Mouse (Mus musculus) heart, embryonic 13.5 days (tissue): ENCODE measurements around the gene Uncx. TPM values are rescaled to one million over a fixed set of nuclear protein-coding genes. Genes with fewer than 3 reads are reported as not detected.
"Not testable (repeated sequence)": the region's sequence is repeated elsewhere in the genome, so short reads cannot be mapped to it uniquely, and the experiment has no call there.

Experiments
- ATAC-seq: fragments of 200-750 bp; cut with Nextera tagmentation; 2 replicates; pipeline ENCODE4 v1.8.0; 2017; ENCODE audit warnings: moderate TSS enrichment; ENCODE audit not compliant: insufficient number of reproducible peaks, low FRiP score, low TSS enrichment; ENCODE audit errors: extremely low read depth
- H3K27ac ChIP-seq: fragments of 300-500 bp; sonication (generic); replicated peaks from 2 replicates; pipeline ENCODE4 v1.5.1; 2015; ENCODE audit warnings: moderate library complexity, mild to moderate bottlenecking, inconsistent platforms
- H3K27me3 ChIP-seq: fragments of 300-500 bp; sonication (generic); replicated peaks from 2 replicates; pipeline ENCODE4 v1.6.1; 2015; ENCODE audit warnings: mild to moderate bottlenecking, inconsistent platforms
- H3K36me3 ChIP-seq: fragments of 300-500 bp; sonication (generic); 2 replicates; pipeline ENCODE4 v1.6.1; 2015; ENCODE audit warnings: mild to moderate bottlenecking, inconsistent platforms
- H3K4me1 ChIP-seq: fragments of 300-500 bp; sonication (generic); 2 replicates; pipeline ENCODE4 v1.6.1; 2015; ENCODE audit warnings: inconsistent platforms
- H3K4me2 ChIP-seq: fragments of 300-500 bp; sonication (generic); 2 replicates; pipeline ENCODE4 v1.6.1; 2015; ENCODE audit warnings: inconsistent platforms, mild to moderate bottlenecking, moderate library complexity
- H3K4me3 ChIP-seq: fragments of 300-500 bp; sonication (generic); 2 replicates; pipeline ENCODE4 v1.5.1; 2015; ENCODE audit warnings: moderate library complexity, mild to moderate bottlenecking, inconsistent platforms
- H3K9ac ChIP-seq: fragments of 300-500 bp; sonication (generic); 2 replicates; pipeline ENCODE4 v1.6.1; 2015; ENCODE audit warnings: inconsistent platforms, mild to moderate bottlenecking, moderate library complexity
- H3K9me3 ChIP-seq: fragments of 300-500 bp; sonication (generic); 2 replicates; pipeline ENCODE4 v1.6.1; 2016; ENCODE audit warnings: inconsistent platforms
- WGBS: fragments of 180-500 bp; shearing (Covaris S2); methylation state at CpG from one replicate; pipeline ENCODE4 v1.1.7; 2015; ENCODE audit warnings: mixed read lengths; 5-methylcytosine and 5-hydroxymethylcytosine counted together
- polyA plus RNA-seq: library from polyadenylated mRNA; unstranded; fragments of >200 nt; fragmentation: Nextera tagmentation; extraction: Ambion mirVana; gene quantifications from 2 replicates; pipeline ENCODE4 v1.2.1, GENCODE M21; 2015

The Uncx gene
- polyA plus RNA-seq, 1 experiment from 2014 or later: not detected

GRCm38 (mm10) chr5:139566640-139567399 is 23.5 kb downstream of the Uncx start:
- Histone ChIP-seq H3K4me3 (no peak overlapping the region), H3K4me1 (no peaks in the 10 kb centered on the region), H3K36me3 (no peaks in the 10 kb centered on the region), H3K9me3 (no peaks in the 10 kb centered on the region), H3K27me3 (peaks cover 84% of the 10 kb centered on the region), H3K4me2 (no peak overlapping the region), H3K9ac (no peak overlapping the region), H3K27ac (no peak overlapping the region)
- ATAC-seq: no peak
- WGBS: 47% methylated on average over 6 of the region's 6 CpGs

DNA sequence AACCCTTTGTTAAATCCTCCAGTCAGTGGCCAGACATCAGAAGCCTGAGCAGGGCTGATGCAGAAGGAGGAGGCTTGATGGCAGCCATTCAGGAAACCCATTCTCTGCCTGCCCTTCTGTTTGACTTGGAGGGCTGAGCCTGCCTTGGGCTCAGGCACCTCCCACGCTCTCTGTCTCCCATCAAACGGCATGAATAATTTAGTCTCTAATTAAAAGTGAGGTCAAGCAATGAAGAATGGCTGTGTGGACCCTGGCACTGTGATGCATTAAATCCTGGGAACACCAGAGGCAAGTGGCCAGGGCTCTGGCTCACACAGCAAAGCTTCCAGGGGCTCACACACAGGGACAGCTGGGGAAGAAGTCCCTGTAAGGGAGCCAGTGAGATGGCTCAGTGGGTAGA is 24.8 kb downstream of the Uncx start:
- Histone ChIP-seq H3K9ac (no peak overlapping the region), H3K9me3 (no peaks in the 10 kb centered on the region), H3K27ac (no peak overlapping the region), H3K4me2 (no peak overlapping the region), H3K4me3 (no peak overlapping the region), H3K4me1 (no peaks in the 10 kb centered on the region), H3K36me3 (no peaks in the 10 kb centered on the region), H3K27me3 (peaks cover 81% of the 10 kb centered on the region)
- ATAC-seq: no peak
- WGBS: 46% methylated on average over 2 of the region's 2 CpGs

DNA sequence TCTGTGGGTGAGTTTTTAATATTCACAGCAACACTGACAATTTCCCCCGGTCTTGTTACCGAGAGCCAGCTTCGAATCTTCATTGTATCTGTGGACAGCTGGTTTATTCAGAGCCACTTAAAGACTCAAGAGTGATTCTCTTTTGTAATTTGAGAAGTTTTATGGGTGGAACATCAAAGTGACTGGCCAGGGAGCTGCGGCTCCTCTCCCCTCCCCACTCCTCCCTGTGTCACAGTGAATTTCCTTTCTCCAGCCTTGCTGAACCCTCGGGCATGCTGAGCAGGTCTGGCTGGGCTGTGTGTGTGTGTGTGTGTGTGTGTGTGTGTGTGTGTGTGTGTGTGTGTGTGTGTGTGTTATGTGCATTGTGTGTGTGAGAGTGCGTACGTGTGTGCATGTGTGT is 29.2 kb downstream of the Uncx start:
- H3K4me1 ChIP-seq: no peaks in the 10 kb centered on the region
- WGBS: 35% methylated on average over 7 of the region's 7 CpGs
- no peak overlapping the region for H3K27ac ChIP-seq
- H3K4me3 ChIP-seq: no peak overlapping the region
- peaks cover 11% of the 10 kb centered on the region for H3K9me3 ChIP-seq
- H3K4me2 ChIP-seq: no peak overlapping the region
- no peaks in the 10 kb centered on the region for H3K36me3 ChIP-seq
- peaks cover 60% of the 10 kb centered on the region for H3K27me3 ChIP-seq
- no peak for ATAC-seq
- no peak overlapping the region for H3K9ac ChIP-seq

DNA sequence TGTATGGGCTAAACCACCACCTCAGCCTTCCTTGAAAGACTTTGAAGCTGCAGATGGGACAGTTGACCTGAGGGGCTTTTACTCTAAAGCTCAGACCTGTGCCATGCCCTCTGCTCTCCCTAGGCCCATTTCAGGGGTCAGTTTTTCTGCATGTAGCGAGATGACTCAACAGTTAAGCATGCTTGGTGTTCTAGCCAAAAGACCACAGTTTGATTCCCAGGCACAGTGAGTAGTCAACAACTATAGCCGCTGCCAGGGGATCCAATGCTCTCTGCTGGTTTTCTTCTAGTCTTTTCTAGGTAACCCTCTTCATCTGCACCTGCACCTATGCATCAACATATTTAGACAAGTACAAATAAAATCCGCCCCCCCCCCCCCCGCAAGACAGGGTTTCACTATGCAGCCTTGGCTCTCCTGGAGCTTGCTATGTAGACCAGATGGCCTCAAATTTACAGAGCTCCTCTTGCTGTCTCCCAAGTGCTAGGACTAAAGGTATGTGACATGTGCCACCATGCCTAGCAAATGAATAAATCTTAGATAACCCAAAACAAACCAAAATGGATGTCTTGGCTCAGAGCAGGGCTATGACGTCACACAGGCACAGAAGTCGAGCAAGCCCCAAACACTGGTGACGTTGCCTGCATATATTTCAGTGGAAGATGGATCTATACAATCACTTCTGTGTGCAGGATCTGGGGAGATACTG is 30.5 kb downstream of the Uncx start:
- no peak for ATAC-seq
- Histone ChIP-seq H3K27ac (no peak overlapping the region), H3K9ac (no peak overlapping the region), H3K4me2 (no peak overlapping the region), H3K36me3 (no peaks in the 10 kb centered on the region), H3K9me3 (peaks cover 11% of the 10 kb centered on the region), H3K4me3 (no peak overlapping the region), H3K27me3 (peaks cover 59% of the 10 kb centered on the region), H3K4me1 (no peaks in the 10 kb centered on the region)
- WGBS: 76% methylated on average over 7 of the region's 7 CpGs

DNA sequence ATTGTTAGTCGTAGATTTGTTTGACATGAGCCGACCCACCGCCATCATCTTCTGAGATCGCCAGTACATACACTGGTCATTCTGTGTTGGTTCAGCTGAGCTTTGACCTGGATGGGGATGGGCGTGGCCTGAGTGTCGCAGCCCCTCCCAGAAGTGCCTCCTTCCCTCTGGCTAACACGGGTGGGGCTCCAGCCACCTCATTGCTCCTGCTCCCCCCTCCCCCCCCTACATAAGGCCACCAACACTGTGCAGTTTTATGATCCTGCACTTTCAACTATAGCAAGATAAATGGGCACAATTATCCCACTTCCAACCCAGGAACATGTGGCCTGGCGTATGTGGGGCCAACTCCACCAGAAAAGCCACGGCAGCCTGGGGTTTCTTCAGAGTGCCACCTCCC is 31.8 kb downstream of the Uncx start:
- no peak overlapping the region for H3K4me2 ChIP-seq
- no peaks in the 10 kb centered on the region for H3K36me3 ChIP-seq
- peaks cover 61% of the 10 kb centered on the region for H3K27me3 ChIP-seq
- H3K4me3 ChIP-seq: no peak overlapping the region
- no peak for ATAC-seq
- H3K4me1 ChIP-seq: no peaks in the 10 kb centered on the region
- WGBS: 64% methylated on average over 9 of the region's 9 CpGs
- H3K27ac ChIP-seq: no peak overlapping the region
- peaks cover 14% of the 10 kb centered on the region for H3K9me3 ChIP-seq
- H3K9ac ChIP-seq: no peak overlapping the region

DNA sequence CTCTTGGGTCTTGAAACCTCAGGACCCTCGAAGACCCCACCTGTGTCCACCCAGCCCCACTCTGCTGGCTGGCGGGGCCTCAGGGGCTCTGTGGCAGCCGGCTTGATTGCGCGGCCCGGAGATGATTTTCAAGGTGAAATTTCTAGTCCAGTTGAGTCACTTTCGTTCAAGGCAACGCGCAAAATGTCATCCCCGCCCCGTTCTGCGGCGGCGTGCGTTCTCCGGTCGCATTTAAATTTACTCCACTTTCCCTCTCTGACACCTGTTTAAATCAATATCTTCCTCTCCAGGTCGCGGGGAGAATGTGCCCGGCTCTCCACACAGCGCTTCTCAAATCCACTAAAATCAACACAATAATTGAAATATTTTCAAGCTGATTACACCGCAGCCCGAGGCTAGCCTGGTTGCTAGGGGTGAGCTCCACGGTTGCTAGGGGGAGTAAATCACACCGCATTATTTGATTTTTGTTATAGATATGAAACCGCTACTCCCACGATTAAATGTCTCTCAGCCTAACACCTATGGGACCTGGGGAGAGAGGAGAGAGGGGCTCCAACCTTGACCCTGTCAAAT is 37.0 kb downstream of the Uncx start:
- 35% methylated on average over 27 of the region's 27 CpGs for WGBS
- H3K4me2 ChIP-seq: no peak overlapping the region
- no peak overlapping the region for H3K4me3 ChIP-seq
- ATAC-seq: no peak
- peaks cover 5% of the 10 kb centered on the region; the same call in 1 of the 2 replicates for H3K4me1 ChIP-seq
- H3K9ac ChIP-seq: no peak overlapping the region
- H3K36me3 ChIP-seq: no peaks in the 10 kb centered on the region
- H3K9me3 ChIP-seq: peaks cover 14% of the 10 kb centered on the region
- peaks cover 74% of the 10 kb centered on the region for H3K27me3 ChIP-seq
- no peak overlapping the region for H3K27ac ChIP-seq

DNA sequence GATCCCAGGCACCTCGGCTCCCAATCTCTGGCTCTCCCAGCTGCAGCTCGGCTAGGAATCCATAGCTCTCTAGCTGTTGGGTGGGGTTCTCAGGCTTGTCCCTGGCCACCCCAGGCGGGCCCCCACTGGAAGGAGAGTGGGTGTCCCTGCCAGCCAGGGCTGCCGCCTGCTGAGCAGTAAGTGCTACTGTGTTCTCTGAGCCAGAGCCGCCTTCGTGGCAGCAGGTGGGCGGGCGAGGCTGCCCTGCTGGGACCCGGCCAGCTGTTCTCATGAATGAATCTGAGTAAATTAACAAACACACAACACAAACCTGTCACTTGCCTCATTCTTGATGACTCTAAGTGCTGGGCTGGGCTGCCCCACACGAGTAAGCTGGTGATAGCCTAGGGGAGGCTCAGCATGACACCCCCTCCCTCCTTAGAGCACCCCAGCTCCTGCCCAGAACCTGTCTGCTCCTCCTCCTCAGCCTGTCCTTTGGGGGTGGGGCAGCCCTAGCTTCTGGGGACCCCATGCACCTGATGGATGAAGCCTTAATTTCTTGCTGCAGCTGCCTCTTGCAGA is 38.1 kb downstream of the Uncx start:
- H3K27me3 ChIP-seq: peaks cover 85% of the 10 kb centered on the region
- no peak for ATAC-seq
- 4% methylated on average over 10 of the region's 10 CpGs for WGBS

GRCm38 (mm10) chr5:139584971-139585747 is 41.9 kb downstream of the Uncx start:
- Histone ChIP-seq H3K9ac (peak overlapping the region; percentile 68), H3K9me3 (peaks cover 6% of the 10 kb centered on the region; the same call in 1 of the 2 replicates), H3K4me3 (peak overlapping the region; percentile 38), H3K36me3 (no peaks in the 10 kb centered on the region), H3K27me3 (peaks cover 89% of the 10 kb centered on the region), H3K27ac (no peak overlapping the region), H3K4me1 (peaks cover 11% of the 10 kb centered on the region; the same call in 1 of the 2 replicates), H3K4me2 (peak overlapping the region; percentile 66)
- ATAC-seq: no peak
- WGBS: 3% methylated on average over 39 of the region's 39 CpGs

More for the DNA sequence above, 38.1 kb downstream of the Uncx start:
- Histone ChIP-seq H3K9ac (no peak overlapping the region), H3K36me3 (no peaks in the 10 kb centered on the region), H3K4me2 (no peak overlapping the region), H3K27ac (no peak overlapping the region), H3K9me3 (peaks cover 14% of the 10 kb centered on the region), H3K4me1 (peaks cover 11% of the 10 kb centered on the region; the same call in 1 of the 2 replicates), H3K4me3 (no peak overlapping the region)

DNA sequence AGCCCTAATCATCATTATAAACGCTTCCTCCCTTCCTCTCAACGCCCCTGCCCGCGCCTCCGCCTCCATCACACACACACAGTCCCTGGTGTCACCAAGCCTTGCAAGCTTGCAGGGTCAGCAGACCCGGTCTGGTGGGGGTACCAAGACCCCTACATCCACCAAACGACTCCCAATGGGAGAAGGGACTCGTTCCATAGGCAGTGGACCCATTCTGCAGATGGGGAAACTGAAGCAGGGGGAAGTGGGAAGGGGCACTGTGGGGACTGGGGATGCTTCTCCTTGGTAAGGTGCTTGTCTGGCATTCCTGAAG is 42.4 kb downstream of the Uncx start:
- Histone ChIP-seq H3K4me3 (peak overlapping the region; percentile 38), H3K9ac (peak overlapping the region; percentile 68), H3K4me1 (peaks cover 11% of the 10 kb centered on the region; the same call in 1 of the 2 replicates), H3K9me3 (peaks cover 6% of the 10 kb centered on the region; the same call in 1 of the 2 replicates), H3K36me3 (no peaks in the 10 kb centered on the region), H3K4me2 (peak overlapping the region; percentile 66), H3K27ac (no peak overlapping the region), H3K27me3 (peaks cover 87% of the 10 kb centered on the region)
- 12% methylated on average over 8 of the region's 8 CpGs for WGBS
- ATAC-seq: no peak

DNA sequence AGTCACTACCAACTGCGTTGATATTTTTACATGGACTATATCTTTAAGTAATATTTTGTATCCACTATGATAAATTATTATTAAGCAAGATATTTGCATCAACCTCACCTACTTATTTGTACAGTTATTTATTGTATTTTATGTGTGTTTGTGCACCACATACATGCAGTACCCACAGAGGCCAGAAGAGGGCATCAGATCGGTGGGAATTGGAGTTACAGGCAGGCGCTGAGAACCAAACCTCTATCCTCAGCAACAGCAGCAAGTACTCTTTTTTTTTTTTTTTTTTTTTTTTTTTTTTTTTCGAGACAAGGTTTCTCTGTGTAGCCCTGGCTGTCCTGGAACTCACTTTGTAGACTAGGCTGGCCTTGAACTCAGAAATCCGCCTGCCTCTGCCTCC is 44.2 kb downstream of the Uncx start:
- H3K4me3 ChIP-seq, H3K4me2 ChIP-seq, H3K36me3 ChIP-seq, H3K9me3 ChIP-seq, H3K27ac ChIP-seq, H3K9ac ChIP-seq, ATAC-seq: not testable (repeated sequence)
- Histone ChIP-seq H3K4me1 (peaks cover 11% of the 10 kb centered on the region; the same call in 1 of the 2 replicates), H3K27me3 (peaks cover 87% of the 10 kb centered on the region)
- 72% methylated on average over 5 of the region's 5 CpGs for WGBS
